Mouse (Mus musculus) lung, adult 2 months (tissue): ENCODE measurements at regions not wholly inside any gene's neighbourhood (a gene's known extent, or its start where the extent isn't known, plus 50 kb on each side); places are given as distances from the start of the nearest gene placed in this dataset.

ENCODE experiments used
- CTCF ChIP-seq: fragments of 200-500 bp; IDR thresholded peaks from 2 replicates; pipeline ENCODE4 v1.5.1; 2011; ENCODE audit warnings: mild to moderate bottlenecking, low read length, control low read depth; ENCODE audit not compliant: insufficient read depth
- POLR2A ChIP-seq: fragments of 200-500 bp; IDR thresholded peaks from 2 replicates; pipeline ENCODE4 v1.6.1; 2011; ENCODE audit warnings: low read depth, mild to moderate bottlenecking, control low read depth, low read length, borderline replicate concordance; ENCODE audit errors: extremely low read depth

DNA sequence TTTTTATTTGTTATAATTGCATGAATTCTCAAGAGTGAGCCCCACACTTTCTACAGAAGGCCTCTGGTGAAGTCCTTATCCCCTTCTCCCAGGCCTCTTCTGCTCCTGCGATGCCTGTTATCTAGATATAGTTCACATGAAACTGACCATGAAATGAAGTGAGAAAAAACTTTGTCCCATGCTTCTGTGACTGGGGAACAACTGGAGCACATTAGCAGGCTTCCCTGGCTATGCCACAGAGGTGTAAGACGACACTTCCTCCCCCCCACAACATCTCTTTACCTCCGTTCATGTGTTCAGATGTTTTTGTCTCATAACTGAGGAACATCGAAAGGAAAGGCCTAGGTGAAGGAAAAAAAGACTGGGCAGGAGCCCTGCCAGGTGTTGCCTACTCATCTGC, 174.7 kb downstream of the Lurap1l start:
- TF ChIP-seq POLR2A (no peak), CTCF (no peak)
